In the genomic region with DNA sequence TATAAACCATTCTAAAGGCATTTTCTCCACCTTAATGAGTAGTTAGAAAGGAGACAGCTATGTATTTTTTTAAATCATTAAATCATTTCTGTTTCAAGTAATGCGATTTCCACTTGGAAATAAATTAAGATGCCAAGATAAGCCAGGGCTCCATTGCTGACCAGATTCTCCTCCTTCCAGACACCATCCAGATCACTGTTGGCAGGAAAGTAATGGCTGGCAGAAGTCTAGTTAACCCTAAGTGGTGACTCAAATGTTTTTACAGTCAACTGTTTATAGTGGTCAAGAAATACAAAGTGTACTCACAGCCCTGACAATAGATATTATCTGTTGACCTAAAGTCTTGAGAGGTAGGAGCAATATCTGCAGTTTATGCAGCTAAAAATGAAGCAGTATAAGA, we compare ENCODE assay signal across 12 mouse cellular contexts.
"Had no signal": no experiment of that assay in that cellular context is flagged by ENCODE, and none has a peak within 500 bp of the region (broad histone marks: within the 10 kb centered on the region; RNA-seq: fewer than 3 reads in every experiment).

No protein-coding gene starts in this region.

- DNase-seq: retina, postnatal 1 day; right cerebral cortex, adult 18-20 months; right cerebral cortex, postnatal 14 days; right cerebral cortex, postnatal 25 days; right cerebral cortex, postnatal 4 days; spleen, adult 18-20 months; thymus, adult 18-20 months; thymus, adult 2 months; thymus, postnatal 14 days; thymus, postnatal 25 days; thymus, postnatal 36 days; thymus, postnatal 4 days had no signal
